Mouse (Mus musculus) neural tube, embryonic 14.5 days (tissue): ENCODE measurements at regions not wholly inside any gene's neighbourhood (a gene's known extent, or its start where the extent isn't known, plus 50 kb on each side); places are given as distances from the start of the nearest gene placed in this dataset.

Experiments
- ATAC-seq: fragments of 200-750 bp; cut with Nextera tagmentation; 2 replicates; pipeline ENCODE4 v1.8.0; 2017; ENCODE audit warnings: low read depth, mild to moderate bottlenecking, moderate TSS enrichment, moderate library complexity
- H3K27ac ChIP-seq: fragments of 300-500 bp; sonication (generic); 2 replicates; pipeline ENCODE4 v1.5.1; 2014; ENCODE audit warnings: low read depth, mild to moderate bottlenecking, control low read depth, low read length, moderate library complexity, mixed read lengths
- H3K27me3 ChIP-seq: fragments of 300-500 bp; sonication (generic); 2 replicates; pipeline ENCODE4 v1.6.1; 2014; ENCODE audit warnings: low read length; ENCODE audit not compliant: control insufficient read depth, insufficient read depth
- H3K36me3 ChIP-seq: fragments of 300-500 bp; sonication (generic); 2 replicates; pipeline ENCODE4 v1.6.1; 2014; ENCODE audit warnings: low read length, mixed read lengths; ENCODE audit not compliant: control insufficient read depth, insufficient read depth
- H3K4me1 ChIP-seq: fragments of 300-500 bp; sonication (generic); 2 replicates; pipeline ENCODE4 v1.6.1; 2014; ENCODE audit warnings: low read length; ENCODE audit not compliant: control insufficient read depth, insufficient read depth
- H3K4me2 ChIP-seq: fragments of 300-500 bp; sonication (generic); 2 replicates; pipeline ENCODE4 v1.6.1; 2014; ENCODE audit warnings: mild to moderate bottlenecking, low read depth, low read length, control low read depth
- H3K4me3 ChIP-seq: fragments of 300-500 bp; sonication (generic); 2 replicates; pipeline ENCODE4 v1.5.1; 2014; ENCODE audit warnings: low read depth, low read length, control low read depth, mixed read lengths
- H3K9ac ChIP-seq: fragments of 300-500 bp; sonication (generic); replicated peaks from 2 replicates; pipeline ENCODE4 v1.6.1; 2014; ENCODE audit warnings: low read depth, mild to moderate bottlenecking, control low read depth, low read length, mixed read lengths
- H3K9me3 ChIP-seq: fragments of 300-500 bp; sonication (generic); 2 replicates; pipeline ENCODE4 v1.6.1; 2016; ENCODE audit warnings: low read length; ENCODE audit not compliant: control insufficient read depth
- WGBS: fragments of 180-500 bp; shearing (Covaris S2); extraction: QIAGEN DNeasy Blood & Tissue Kit; methylation state at CpG from one replicate; pipeline ENCODE4 v1.1.7; 2014; 5-methylcytosine and 5-hydroxymethylcytosine counted together

DNA sequence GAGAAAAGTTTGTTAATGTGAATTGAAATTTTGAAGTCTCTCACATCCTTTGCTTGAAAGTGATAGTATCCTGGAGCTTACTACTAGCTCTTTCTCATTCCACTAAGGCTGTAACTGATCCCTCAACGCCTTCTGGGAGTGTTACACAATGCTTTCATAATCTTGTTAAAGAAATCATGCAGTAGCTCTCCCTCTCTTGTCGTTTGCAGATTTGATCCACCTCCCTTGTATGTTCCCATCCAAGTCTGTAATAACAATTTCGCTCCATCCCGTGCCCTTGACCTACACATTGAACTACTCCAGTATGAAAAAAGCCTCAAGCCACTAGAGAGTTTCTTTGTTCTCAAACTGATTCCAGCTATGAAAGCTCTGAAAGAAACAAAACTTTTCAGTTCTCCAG lies 63.9 kb upstream of the Fibin start:
- H3K4me1 ChIP-seq: no peaks in the 10 kb centered on the region
- H3K4me2 ChIP-seq: no peak overlapping the region
- no peak overlapping the region for H3K4me3 ChIP-seq
- H3K9me3 ChIP-seq: no peaks in the 10 kb centered on the region
- no peak overlapping the region for H3K9ac ChIP-seq
- no peak for ATAC-seq
- no peak overlapping the region for H3K27ac ChIP-seq
- WGBS: 72% methylated on average over 4 of the region's 4 CpGs
- no peaks in the 10 kb centered on the region for H3K27me3 ChIP-seq
- no peaks in the 10 kb centered on the region for H3K36me3 ChIP-seq

- no peaks in the 10 kb centered on the region for H3K4me1 ChIP-seq
- H3K4me3 ChIP-seq: no peak overlapping the region
- H3K27ac ChIP-seq: no peak overlapping the region
- ATAC-seq: no peak
- H3K36me3 ChIP-seq: no peaks in the 10 kb centered on the region
- H3K27me3 ChIP-seq: no peaks in the 10 kb centered on the region
- H3K9ac ChIP-seq: no peak overlapping the region
- 91% methylated on average over 3 of the region's 3 CpGs for WGBS
- no peak overlapping the region for H3K4me2 ChIP-seq
- H3K9me3 ChIP-seq: no peaks in the 10 kb centered on the region
Measured at GRCm38 (mm10) chr2:110452694-110453093, 89.7 kb upstream of the Fibin start.

DNA sequence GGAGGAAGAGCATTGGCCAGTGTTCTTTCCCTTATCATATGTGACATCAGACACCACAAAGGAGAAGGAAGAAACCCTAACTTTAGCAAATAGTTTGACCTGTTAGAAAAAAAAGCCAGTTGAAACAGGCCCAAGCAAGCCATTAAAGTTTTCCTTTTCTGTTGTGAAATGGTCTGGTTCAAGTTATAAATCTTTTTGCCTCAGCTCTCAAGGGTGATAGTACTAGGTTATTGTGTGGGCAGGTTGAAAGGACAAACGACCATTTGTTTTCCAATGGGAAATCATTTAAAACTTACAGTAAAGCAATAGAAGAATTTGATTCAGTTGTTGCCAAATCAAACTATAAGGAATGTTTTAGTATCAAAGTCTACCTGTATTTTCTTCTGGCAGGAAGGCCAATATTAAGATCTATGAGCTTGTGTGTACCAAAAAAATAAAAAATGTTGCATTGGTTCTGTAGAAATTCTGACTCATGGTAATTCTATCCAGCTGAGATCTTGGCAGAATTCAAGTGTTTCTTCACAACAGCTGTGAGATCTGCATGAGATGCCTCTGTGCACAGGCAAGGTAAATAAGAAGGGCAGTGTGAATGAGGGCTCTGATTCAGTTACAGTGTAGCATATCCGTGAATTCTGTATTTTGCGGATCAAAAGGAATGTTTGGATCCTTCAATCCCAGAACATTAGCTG lies 109.5 kb upstream of the Fibin start:
- H3K9me3 ChIP-seq: no peaks in the 10 kb centered on the region
- H3K27me3 ChIP-seq: no peaks in the 10 kb centered on the region
- no peaks in the 10 kb centered on the region for H3K36me3 ChIP-seq
- ATAC-seq: no peak
- no peak overlapping the region for H3K4me2 ChIP-seq
- H3K4me3 ChIP-seq: no peak overlapping the region
- H3K4me1 ChIP-seq: no peaks in the 10 kb centered on the region
- 82% methylated on average over 3 of the region's 3 CpGs for WGBS
- H3K27ac ChIP-seq: no peak overlapping the region
- no peak overlapping the region for H3K9ac ChIP-seq

- Histone ChIP-seq H3K9me3 (no peaks in the 10 kb centered on the region), H3K4me1 (no peaks in the 10 kb centered on the region), H3K36me3 (no peaks in the 10 kb centered on the region), H3K4me2 (no peak overlapping the region), H3K4me3 (no peak overlapping the region), H3K9ac (no peak overlapping the region), H3K27me3 (no peaks in the 10 kb centered on the region), H3K27ac (no peak overlapping the region)
- ATAC-seq: no peak
- WGBS: 37% methylated on average over 5 of the region's 5 CpGs
Measured at GRCm38 (mm10) chr2:110476591-110476990, 113.6 kb upstream of the Fibin start.

- Histone ChIP-seq H3K27ac (no peak overlapping the region), H3K36me3 (no peaks in the 10 kb centered on the region), H3K4me2 (no peak overlapping the region), H3K4me3 (no peak overlapping the region), H3K9ac (no peak overlapping the region), H3K9me3 (no peaks in the 10 kb centered on the region), H3K4me1 (no peaks in the 10 kb centered on the region), H3K27me3 (no peaks in the 10 kb centered on the region)
- no peak for ATAC-seq
- 98% methylated on average over 2 of the region's 2 CpGs for WGBS
Measured at GRCm38 (mm10) chr2:110481327-110481726, 115.8 kb upstream of the Slc5a12 start.

DNA sequence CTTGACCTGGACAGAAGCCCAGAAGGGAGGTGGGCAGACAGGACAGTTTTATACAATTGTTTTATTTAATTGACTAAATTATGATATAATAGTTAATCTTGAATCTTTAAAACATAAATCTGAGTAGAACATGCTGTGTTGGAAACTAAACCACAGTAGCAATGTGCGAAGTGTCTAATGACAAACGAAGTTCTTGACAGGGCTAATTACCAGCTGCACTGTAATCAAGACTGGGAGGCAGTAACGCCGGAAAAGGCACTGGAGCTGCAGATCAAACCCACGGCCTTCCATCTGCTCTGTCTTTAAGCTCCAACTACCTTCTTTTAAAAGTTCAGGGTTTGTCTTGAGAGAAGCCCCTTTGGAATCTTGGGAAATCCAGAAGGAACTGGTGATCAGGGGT lies 110.9 kb upstream of the Slc5a12 start:
- Histone ChIP-seq H3K4me3 (no peak overlapping the region), H3K27me3 (no peaks in the 10 kb centered on the region), H3K9me3 (no peaks in the 10 kb centered on the region), H3K4me1 (peaks cover 5% of the 10 kb centered on the region; the same call in 1 of the 2 replicates), H3K27ac (no peak overlapping the region), H3K4me2 (no peak overlapping the region), H3K9ac (no peak overlapping the region), H3K36me3 (no peaks in the 10 kb centered on the region)
- WGBS: 35% methylated on average over 5 of the region's 5 CpGs
- ATAC-seq: peak; percentile 49; the same call in 1 of the 2 replicates

DNA sequence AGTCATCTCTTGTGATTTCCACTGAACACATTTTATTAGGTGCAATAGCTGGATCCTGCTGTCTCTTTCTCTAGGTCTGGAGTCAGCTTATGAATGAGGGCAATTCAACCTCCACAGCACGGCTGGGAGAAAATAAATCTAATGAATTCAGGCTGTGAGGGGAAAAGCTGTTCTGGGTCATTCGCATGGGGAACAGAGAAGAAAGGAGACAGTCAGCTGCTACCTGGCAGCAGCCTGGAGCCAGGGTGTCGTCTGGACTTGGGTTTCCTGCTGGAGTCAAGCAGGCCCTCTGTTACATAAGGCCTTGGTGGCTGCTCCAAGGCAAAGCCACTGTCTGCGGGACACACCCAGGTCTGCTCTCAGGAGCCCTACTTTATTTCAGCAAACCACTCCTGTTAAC lies 110.4 kb upstream of the Slc5a12 start:
- Histone ChIP-seq H3K4me2 (no peak overlapping the region), H3K9me3 (no peaks in the 10 kb centered on the region), H3K27ac (no peak overlapping the region), H3K4me1 (peaks cover 5% of the 10 kb centered on the region; the same call in 1 of the 2 replicates), H3K27me3 (no peaks in the 10 kb centered on the region), H3K36me3 (no peaks in the 10 kb centered on the region), H3K4me3 (no peak overlapping the region), H3K9ac (no peak overlapping the region)
- ATAC-seq: peak; percentile 59; the same call in 1 of the 2 replicates
- WGBS: 19% methylated on average over 4 of the region's 4 CpGs

DNA sequence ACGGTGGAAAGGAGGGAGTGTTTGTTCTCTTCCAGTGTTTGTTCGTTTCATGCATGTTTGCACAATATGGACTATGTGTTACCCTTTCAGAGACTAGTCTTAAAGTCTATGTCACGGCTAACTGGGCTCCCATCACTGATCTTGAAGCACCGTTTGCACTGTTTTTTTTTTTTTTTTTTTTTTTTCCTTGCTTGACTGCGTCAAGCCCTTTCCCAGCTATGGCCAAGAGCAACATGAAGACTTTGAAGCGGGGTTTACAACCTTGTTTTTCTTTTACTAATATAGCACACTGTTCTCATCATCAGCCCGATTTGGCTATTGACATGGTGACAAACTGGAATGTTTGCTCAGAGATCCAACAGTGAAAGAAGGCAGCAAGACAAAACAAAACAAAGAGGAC lies 109.1 kb upstream of the Slc5a12 start:
- Histone ChIP-seq H3K4me1 (peaks cover 5% of the 10 kb centered on the region; the same call in 1 of the 2 replicates), H3K27me3 (no peaks in the 10 kb centered on the region), H3K36me3 (no peaks in the 10 kb centered on the region), H3K4me2 (no peak overlapping the region), H3K9me3 (no peaks in the 10 kb centered on the region), H3K27ac (no peak overlapping the region), H3K4me3 (no peak overlapping the region), H3K9ac (no peak overlapping the region)
- no peak for ATAC-seq
- 60% methylated on average over 7 of the region's 7 CpGs for WGBS

GRCm38 (mm10) chr2:110501786-110502185 lies 95.3 kb upstream of the Slc5a12 start:
- no peak overlapping the region for H3K4me3 ChIP-seq
- no peak overlapping the region for H3K9ac ChIP-seq
- H3K27me3 ChIP-seq: no peaks in the 10 kb centered on the region
- H3K27ac ChIP-seq: no peak overlapping the region
- no peak for ATAC-seq
- no peaks in the 10 kb centered on the region for H3K9me3 ChIP-seq
- no peak overlapping the region for H3K4me2 ChIP-seq
- no peaks in the 10 kb centered on the region for H3K36me3 ChIP-seq
- 64% methylated on average over 2 of the region's 2 CpGs for WGBS
- no peaks in the 10 kb centered on the region for H3K4me1 ChIP-seq
